Mouse (Mus musculus): ENCODE data around the gene Pex26.

DNA sequence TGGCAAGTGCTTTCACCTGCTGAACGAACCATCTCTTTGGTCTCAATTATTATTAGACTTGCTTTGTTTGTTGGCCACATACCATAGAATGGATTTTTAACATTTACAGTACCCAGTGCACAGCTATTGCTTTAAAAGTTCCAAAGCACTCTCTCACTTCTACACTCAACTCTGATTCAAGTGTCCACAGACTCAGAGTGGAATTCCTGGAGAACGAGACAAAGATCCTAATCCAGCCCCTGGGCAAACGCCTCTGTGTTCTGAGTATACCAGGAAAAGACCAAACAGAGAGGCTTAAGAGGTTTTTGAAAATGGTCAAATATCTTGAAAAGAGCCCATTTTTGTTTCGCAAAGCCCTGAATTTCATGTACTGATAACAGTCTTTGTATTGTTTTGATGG lies 29.5 kb downstream of the Pex26 start:
- no peak for TF ChIP-seq CTCF (IDR thresholded peaks at IDR 0.05; ENCODE audit: borderline replicate concordance, insufficient read depth, low read length)
- TF ChIP-seq POLR2A (IDR thresholded peaks at IDR 0.05; ENCODE audit: low read depth, low read length) = no peak

Measured in embryonic fibroblast, embryonic 13.5 days (primary cell).